Mouse (Mus musculus) retina, postnatal 7 days (tissue): ENCODE results near the gene Svs3a.
"Not testable (repeated sequence)": the region's sequence is repeated elsewhere in the genome, so short reads cannot be mapped to it uniquely, and the experiment has no call there.

Experiments
- DNase-seq: peaks from one replicate; pipeline ENCODE4 v3.0.0-alpha.2; 2012; ENCODE audit warnings: low read depth, low spot score

Svs3a gene

GRCm38 (mm10) chr2:164288968-164289367, at the start of gene Svs3a:
Gene Svs3a, plus strand, starts transcription at chr2:164289268.
- not testable (repeated sequence) for DNase-seq

DNA sequence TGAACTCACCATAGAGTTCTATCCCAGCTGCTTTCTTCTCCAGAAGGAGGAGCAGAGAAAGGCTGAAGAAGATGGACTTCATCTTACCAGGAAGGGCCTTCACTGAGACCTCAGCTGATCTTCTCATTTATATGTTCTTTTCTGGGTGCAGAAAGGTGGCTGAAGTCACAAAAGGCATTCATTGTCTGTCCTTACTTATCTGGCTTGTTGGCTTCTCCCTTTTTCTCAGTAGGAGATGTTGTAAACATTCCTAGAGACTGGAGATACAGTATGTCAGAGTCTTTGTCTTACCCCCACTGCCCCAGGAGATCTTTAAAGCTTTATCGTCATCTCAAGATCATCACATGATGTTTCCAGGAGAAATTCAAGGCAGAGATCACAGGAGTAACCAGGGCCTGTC, 32.5 kb upstream of the Svs3a start, which contains the start of gene Svs3b:
Gene Svs3b, minus strand, starts transcription at position 101 of the 400 bp plus-strand sequence.
- DNase-seq, result not testable (repeated sequence)

DNA sequence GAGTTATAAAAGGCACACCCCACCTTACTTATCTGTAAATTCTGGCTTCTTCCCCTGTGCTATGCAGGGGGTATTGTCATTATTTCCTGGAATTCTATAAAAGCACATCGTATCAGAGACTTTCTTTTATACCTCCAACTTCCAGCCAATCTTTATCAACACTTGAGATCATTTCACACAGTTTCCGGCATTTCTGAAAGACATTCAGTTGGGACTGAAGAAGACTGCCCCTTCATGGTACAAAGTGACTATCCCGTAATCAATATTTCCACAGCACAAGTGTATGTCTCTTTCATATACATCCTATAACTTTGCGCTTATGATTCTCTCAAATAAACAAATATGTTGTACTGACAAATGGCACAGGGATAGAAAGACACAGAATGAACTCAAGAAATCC, 10.7 kb upstream of the Svs3a start, which contains the start of gene Svs4:
Gene Svs4, minus strand, starts transcription at position 101 of the 400 bp plus-strand sequence.
- no peak for DNase-seq

DNA sequence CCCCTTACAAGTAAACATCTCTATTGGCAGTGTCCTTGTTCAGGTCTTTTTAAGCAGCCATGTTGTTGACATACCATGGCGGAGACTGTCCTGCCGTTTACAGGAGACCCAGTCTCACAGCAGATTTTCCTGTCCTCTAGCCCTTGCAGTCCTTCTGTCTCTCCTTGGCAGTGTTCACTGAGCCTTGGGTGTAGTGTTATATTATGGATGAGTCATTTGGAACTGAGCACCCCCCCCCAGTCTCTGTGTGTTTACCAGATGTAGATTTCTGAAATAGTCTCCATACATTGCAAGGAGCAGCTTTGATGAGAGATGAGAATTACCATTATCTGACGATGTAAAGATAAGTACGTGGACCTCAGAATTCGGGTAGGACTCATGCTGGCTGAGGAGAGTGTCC, 23.5 kb downstream of the Svs3a start:
- DNase-seq, result no peak

GRCm38 (mm10) chr2:164315460-164315859, 26.4 kb downstream of the Svs3a start:
- DNase-seq, result not testable (repeated sequence)

DNA sequence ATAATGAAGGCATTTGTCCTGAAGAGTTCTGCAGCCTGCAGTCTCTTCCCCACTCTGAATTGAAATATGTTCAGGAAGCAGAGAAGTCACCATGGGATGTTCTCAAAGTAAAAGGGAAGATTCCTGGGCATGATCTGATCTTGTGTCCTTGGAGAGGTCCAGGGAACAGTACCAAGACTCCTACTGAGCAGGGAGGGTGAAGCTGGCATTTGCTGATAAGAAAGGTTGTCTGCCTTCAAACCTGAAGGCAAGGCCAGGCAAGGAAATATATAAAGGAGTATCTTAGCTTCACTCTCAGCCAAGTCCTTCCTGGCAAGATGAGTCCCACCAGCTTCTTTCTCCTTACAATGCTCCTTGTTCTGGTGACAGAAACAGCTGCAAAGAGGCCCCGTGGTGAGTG, 27.4 kb downstream of the Svs3a start, which contains the start of gene Svs6:
Gene Svs6, plus strand, starts transcription at position 301 of the 400 bp plus-strand sequence.
- DNase-seq, result not testable (repeated sequence)

DNA sequence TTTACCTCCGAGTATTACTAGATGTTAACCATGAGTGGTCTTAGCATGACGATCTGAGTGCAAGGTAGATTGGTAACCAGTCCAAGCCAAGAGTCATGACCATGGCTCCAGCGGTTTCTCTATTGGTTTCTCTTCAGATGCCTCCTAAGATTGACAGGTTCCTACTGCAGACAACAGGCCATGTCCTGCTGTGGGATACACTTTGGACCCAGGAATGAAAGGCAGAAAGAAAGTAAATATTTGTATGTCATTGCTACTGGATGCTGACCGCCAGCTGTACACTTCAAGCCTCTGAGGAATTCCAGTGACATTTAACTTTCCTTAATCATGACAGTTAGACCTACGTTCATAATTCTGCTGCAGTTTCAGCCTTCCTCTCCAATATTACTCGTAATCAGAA, 31.9 kb downstream of the Svs3a start:
- DNase-seq, result no peak

DNA sequence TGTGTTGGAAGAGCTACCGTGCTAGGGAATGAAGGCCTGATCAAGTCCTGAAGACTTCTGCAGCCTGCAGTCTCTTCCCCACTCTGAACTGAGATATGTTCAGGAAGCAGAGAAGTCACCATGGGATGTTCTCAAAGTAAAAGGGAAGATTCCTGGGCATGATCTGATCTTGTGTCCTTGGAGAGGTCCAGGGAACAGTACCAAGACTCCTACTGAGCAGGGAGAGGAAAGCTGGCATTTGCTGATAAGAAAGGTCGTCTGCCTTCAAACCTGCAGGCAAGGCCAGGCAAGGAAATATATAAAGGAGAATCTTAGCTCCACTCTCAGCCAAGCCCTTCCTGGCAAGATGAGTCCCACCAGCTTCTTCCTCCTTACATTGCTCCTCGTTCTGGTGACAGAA, 43.4 kb downstream of the Svs3a start, which contains the start of gene Svs5:
Gene Svs5, plus strand, starts transcription at position 301 of the 400 bp plus-strand sequence.
- not testable (repeated sequence) for DNase-seq
